Mouse (Mus musculus): Measurements from ENCODE around the gene Gimap3. TPM values are rescaled to one million over a fixed set of nuclear protein-coding genes. Genes with fewer than 3 reads are reported as not detected.

The Gimap3 gene
- polyA plus RNA-seq, 1 experiment from 2014 or later = not detected

DNA sequence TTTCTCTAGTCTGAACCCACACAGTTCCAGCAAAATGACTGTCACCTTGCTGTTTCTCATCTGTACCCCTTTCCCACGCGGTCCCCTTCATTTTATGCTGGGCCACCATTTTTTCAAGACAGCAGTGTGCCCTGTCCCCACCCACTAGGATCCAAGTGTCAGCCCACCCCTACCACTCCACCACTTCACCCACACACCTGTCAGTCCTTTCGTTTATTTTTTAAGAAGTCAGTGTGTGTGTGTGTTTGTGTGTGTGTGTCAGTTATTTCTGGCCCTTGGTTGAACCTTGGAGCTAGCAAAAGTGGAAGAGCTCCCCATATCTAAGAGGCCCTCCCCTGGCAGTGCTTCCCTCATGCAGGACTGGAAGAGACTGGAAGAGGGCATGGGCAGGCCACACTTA is 1.7 kb downstream of the Gimap3 start:
- no peaks in the 10 kb centered on the region for H3K9me3 ChIP-seq
- no peak overlapping the region for H3K4me3 ChIP-seq
- H3K4me1 ChIP-seq (replicated peaks) = no peaks in the 10 kb centered on the region
- H3K27me3 ChIP-seq = no peaks in the 10 kb centered on the region
- no peaks in the 10 kb centered on the region for H3K36me3 ChIP-seq
- H3K4me2 ChIP-seq = no peak overlapping the region
- WGBS = 95% methylated on average over 3 of the region's 3 CpGs
- no peak overlapping the region for H3K9ac ChIP-seq
- no peak overlapping the region for H3K27ac ChIP-seq
- no peak for ATAC-seq (ENCODE audit: low FRiP score)

DNA sequence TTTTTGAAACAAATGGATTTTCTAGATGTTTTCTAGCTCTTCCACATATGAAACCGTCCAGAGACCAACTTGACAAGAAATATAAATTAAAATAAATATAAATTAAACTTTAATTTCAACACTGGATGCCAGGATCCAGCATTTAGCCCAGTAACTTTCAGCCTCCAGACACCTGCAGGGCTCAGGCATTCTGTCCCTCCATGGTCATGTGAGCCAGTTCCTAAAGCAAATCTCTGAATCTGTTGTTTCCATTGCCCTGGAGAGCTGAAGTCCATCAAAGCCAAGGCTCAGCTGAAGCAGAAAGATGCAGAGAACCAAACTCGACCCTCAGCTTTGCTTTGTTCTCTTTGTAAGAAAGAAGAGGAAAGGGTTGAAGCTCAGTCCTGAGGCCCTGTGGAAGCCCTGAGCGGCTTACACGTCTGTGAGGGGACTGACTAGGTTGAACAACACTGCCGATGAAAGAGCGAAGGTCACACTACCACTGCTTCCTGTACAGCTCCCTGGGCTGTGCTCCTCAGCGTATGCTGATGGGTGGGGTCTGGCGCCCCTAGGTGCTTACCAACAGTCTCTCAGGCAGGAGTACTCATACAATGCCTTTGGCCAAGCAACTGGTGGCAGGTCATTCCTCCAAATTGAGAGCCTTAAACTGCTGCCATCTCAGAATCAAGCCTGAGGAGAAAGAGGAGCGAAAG is 2.3 kb downstream of the Gimap3 start:
- no peak for ATAC-seq (ENCODE audit: low FRiP score)
- no peaks in the 10 kb centered on the region for H3K9me3 ChIP-seq
- H3K4me2 ChIP-seq = no peak overlapping the region
- H3K27ac ChIP-seq = no peak overlapping the region
- no peaks in the 10 kb centered on the region for H3K36me3 ChIP-seq
- no peaks in the 10 kb centered on the region for H3K27me3 ChIP-seq
- no peak overlapping the region for H3K9ac ChIP-seq
- H3K4me3 ChIP-seq = no peak overlapping the region
- no peaks in the 10 kb centered on the region for H3K4me1 ChIP-seq (replicated peaks)
- WGBS = 76% methylated on average over 9 of the region's 9 CpGs

DNA sequence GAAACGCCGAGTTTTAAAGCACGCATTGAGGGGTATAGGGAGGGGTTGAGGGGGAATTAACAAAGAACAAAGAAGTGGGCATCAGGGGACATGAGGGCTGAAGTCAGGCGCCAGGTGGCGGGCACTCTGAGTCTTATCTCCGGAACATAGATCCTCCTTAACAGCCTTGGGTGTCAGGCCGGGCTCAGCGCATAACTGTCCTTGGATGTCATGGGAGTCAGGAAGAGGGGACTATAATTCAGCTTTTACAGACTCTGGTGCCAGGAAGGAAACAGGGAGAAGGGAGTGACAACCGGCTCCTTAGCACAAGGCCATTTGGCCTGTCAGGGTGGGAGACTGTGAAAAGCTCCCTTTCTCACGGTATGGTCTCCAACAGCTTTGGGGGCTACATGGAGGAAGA is 6.2 kb downstream of the Gimap3 start:
- 97% methylated on average over 10 of the region's 10 CpGs for WGBS
- Histone ChIP-seq H3K27ac (no peak overlapping the region), H3K27me3 (no peaks in the 10 kb centered on the region), H3K9me3 (no peaks in the 10 kb centered on the region), H3K9ac (no peak overlapping the region), H3K4me3 (no peak overlapping the region), H3K36me3 (no peaks in the 10 kb centered on the region), H3K4me2 (no peak overlapping the region), H3K4me1 (replicated peaks) (no peaks in the 10 kb centered on the region)
- ATAC-seq (ENCODE audit: low FRiP score) = no peak

DNA sequence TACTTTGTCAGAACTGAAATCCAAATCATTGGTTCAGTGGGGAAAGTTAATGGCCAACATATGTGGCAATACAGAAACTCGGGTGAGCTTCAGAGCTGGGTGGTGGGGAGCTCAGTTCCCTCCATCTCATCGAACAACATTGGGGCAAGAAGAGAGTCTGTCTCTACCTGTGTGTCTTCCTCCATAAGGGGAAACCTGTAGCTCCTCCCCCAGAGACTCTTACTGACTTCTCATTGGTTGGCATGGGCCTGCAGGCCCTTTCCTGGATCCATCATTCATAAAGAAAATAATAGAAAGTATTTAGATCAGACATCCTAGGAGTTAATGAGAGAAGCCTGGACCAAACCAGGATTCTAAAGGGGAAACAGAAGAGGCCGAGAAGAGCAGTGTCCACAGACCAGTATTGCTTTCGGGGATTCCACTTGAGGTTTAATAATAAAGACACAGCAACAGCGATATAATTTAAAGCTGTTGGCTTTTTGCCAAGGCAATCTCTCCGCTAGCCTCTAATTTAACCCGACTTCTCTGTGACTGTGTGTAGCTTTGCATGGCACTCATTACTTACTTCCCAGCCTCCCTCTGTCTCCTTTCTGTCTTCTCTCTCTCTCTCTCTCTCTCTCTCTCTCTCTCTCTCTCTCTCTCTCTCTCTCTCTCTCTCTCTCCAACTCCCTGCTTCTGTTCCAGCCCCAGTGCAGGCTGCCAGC is 6.9 kb downstream of the Gimap3 start:
- WGBS = 75% methylated on average over 7 of the region's 7 CpGs
- no peak overlapping the region for H3K4me3 ChIP-seq

DNA sequence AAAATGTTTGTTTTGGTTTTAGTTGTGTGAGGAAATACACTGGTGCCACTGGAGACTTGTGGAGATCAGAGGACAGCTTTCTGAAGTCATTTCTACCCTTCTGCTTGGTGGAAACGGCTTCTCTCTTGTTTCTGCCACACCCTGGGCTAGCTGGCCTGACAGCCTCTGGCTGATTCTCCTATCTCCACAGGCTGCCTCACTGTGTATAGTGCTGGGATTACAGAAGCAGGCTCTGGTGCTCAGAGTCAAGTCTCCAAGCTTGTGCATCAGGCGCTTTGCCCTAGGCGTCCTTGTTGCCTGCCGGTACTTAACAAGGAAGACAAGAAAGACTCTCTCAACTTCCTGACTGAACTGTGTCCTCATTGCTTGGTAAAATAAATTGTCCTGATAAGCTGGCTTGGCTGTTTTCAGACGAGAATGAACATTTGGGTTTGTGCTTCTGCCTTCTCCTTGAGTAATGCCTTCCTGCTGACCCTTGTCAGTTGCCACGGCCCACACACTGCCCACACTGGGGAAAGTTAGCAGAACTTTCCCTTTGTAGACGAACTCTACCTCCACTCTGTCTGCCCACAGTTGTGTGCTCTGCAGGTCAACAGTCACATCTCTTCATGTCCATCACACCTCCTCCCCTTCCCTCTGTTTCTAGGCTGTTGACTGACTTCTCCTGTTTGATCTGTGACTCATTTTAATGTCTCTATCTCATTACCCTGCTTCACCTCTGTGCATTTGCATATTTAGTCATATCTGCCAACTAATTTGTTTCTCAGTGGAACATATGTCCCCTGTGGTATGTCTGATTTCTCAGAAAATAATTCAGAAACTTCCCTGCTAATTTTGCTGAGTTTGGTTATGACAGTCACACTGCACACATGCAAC is 23.3 kb downstream of the Gimap3 start:
- Histone ChIP-seq H3K27ac (no peak overlapping the region), H3K27me3 (peaks cover 34% of the 10 kb centered on the region), H3K36me3 (no peaks in the 10 kb centered on the region), H3K9me3 (no peaks in the 10 kb centered on the region), H3K4me3 (no peak overlapping the region), H3K4me2 (no peak overlapping the region), H3K9ac (no peak overlapping the region), H3K4me1 (replicated peaks) (peaks cover 9% of the 10 kb centered on the region)
- 72% methylated on average over 7 of the region's 7 CpGs for WGBS
- ATAC-seq (ENCODE audit: low FRiP score) = no peak

More for the DNA sequence above, 6.9 kb downstream of the Gimap3 start:
- H3K4me2 ChIP-seq = no peak overlapping the region
- no peak overlapping the region for H3K9ac ChIP-seq
- H3K27me3 ChIP-seq = no peaks in the 10 kb centered on the region
- H3K9me3 ChIP-seq = no peaks in the 10 kb centered on the region
- H3K27ac ChIP-seq = no peak overlapping the region
- no peaks in the 10 kb centered on the region for H3K36me3 ChIP-seq
- no peak for ATAC-seq (ENCODE audit: low FRiP score)
- H3K4me1 ChIP-seq (replicated peaks) = no peaks in the 10 kb centered on the region

DNA sequence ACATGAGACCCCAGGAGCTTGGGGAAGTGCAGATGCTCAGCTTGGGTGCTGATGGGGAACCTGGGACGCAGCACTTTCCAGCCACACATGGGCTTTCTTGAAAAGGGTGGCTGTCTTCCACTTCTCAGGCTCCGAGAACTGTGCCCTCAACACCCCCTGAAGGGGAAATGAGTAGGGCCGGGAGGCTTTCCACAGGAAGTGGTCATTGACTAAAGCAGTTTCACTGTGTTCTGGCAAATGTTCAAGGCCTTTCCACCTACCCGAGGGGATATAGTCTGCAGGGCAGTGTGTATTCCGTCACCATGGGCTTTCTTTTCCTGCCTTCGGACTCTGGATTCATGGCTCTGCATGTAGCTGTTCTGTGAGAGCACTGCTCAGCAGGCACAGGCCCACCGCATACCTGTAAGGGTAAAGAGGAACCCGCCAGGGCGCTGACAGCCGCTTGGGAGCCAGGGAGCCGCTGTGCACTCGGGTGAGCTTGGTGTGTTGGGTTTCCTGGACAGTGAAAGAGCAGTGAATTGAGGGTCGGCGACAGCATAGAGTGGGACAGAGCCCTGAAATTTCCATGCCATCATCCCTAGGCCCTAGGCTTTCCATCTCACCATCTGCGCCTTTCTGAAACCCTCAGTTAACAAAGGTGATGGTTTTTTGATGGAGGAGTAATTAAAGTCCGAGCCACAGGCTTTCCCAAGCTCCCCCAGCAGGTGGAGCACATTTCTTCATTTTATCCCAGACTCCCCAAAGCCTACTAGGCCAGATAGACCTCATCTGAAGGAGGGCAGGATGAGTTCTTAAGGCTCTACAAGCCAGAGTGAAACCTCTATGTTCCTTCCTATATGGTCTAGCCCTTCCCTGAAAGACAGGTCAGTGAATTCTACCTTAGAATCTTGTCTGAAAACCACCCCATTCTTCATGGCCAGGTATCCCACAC is 24.4 kb downstream of the Gimap3 start, which contains the start of gene Gimap5:
Gene Gimap5, plus strand, starts transcription at position 239 of the 931 bp plus-strand sequence.
- Histone ChIP-seq H3K9me3 (no peaks in the 10 kb centered on the region), H3K27me3 (peaks cover 45% of the 10 kb centered on the region), H3K27ac (0 out of 2 replicates have a peak within 1 kb of the TSS, but pooled peaks have one; percentile 19), H3K4me3 (no peak within 1 kb of the TSS), H3K4me1 (replicated peaks) (peaks cover 17% of the 10 kb centered on the region), H3K36me3 (no peaks in the 10 kb centered on the region), H3K4me2 (0 out of 2 replicates have a peak within 1 kb of the TSS, but pooled peaks have one; percentile 11), H3K9ac (no peak within 1 kb of the TSS)
- ATAC-seq (ENCODE audit: low FRiP score) = no peak
- 55% methylated on average over 16 of the region's 16 CpGs for WGBS

DNA sequence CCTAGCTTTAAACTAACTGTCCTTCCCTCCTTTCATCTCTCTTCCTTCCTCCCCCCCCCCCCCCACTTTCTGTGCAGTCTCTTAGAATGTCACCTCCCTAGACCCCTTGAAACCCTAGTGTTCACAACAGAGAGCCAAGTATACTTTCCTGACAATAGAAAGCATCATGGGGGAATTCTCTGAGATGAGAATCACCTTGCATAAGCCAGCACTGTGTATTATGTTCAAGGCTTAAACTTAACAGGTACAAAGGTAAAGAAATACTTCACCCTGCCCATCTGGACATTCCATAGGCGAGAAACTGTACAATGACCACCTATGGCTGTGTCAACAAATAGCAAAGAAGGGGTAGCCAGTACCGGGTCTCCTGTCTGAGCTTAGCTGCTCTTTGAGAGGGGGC is 25.2 kb downstream of the Gimap3 start:
- Histone ChIP-seq H3K9ac (no peak overlapping the region), H3K36me3 (no peaks in the 10 kb centered on the region), H3K4me1 (replicated peaks) (peaks cover 17% of the 10 kb centered on the region), H3K27me3 (peaks cover 52% of the 10 kb centered on the region), H3K27ac (no peak overlapping the region), H3K4me3 (no peak overlapping the region), H3K4me2 (no peak overlapping the region), H3K9me3 (no peaks in the 10 kb centered on the region)
- WGBS = 60% methylated on average over 2 of the region's 2 CpGs
- no peak for ATAC-seq (ENCODE audit: low FRiP score)

DNA sequence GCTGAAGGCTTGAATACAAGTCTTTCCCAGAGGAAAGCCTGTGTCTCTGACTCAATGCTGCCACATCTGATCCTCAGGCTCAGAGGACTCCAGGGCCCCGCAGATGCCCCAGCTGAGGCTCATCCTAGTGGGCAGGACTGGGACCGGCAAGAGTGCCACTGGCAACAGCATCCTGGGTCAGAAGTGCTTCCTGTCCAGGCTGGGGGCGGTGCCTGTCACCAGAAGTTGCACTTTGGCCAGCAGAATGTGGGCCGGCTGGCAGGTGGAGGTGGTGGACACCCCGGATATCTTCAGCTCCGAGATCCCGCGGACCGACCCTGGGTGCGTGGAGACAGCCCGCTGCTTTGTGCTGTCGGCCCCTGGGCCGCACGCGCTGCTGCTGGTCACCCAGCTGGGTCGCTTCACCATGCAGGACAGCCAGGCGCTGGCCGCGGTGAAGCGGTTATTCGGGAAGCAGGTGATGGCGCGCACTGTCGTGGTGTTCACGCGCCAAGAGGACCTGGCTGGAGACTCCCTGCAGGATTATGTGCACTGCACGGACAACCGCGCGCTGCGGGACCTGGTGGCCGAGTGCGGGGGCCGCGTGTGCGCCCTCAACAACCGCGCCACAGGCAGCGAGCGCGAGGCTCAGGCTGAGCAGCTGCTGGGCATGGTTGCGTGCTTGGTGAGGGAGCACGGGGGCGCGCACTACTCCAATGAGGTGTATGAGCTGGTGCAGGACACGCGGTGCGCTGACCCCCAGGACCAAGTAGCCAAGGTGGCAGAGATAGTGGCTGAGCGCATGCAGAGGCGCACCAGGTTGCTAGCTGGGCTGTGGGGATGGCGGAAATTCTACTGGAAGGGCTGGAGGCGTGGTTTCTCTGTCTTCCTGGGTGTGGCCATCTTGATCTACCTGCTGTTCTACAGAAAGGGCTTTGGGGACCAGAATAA is 28.0 kb downstream of the Gimap3 start:
- Histone ChIP-seq H3K4me1 (replicated peaks) (peaks cover 17% of the 10 kb centered on the region), H3K9me3 (no peaks in the 10 kb centered on the region), H3K9ac (peak overlapping the region; percentile 79), H3K27ac (0 out of 2 replicates have a peak overlapping the region, but pooled peaks have one; percentile 23), H3K4me2 (peak overlapping the region; percentile 86), H3K36me3 (no peaks in the 10 kb centered on the region), H3K4me3 (peak overlapping the region; percentile 55), H3K27me3 (peaks cover 58% of the 10 kb centered on the region)
- WGBS = 4% methylated on average over 52 of the region's 52 CpGs
- peak; percentile 73 for ATAC-seq (ENCODE audit: low FRiP score)

DNA sequence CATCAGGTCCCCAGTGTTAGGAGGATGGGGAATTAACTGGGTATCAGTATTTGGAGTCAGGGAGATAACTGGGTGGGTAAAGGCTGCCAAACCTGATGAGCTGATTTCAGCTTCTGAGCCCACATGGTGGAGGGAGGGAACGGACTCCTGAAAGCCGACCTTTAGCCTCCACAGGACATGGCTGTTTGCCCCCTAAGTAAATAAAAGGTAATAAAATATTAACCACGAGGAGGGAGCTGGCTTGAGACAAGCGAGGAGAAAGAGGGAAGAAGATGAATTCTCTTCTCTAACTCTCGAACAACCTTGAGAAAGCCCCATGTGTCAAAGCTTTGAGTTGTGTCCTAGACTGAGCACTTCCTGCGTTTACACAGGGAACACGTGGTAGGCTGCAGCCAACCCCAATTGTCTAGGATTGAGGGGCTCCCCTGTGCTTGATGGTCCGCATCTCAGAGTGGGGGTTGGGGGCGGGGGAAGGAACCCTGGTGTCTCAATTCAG is 28.9 kb downstream of the Gimap3 start:
- H3K4me2 ChIP-seq = peak overlapping the region; percentile 86
- H3K4me1 ChIP-seq (replicated peaks) = peaks cover 17% of the 10 kb centered on the region
- peak overlapping the region; percentile 55 for H3K4me3 ChIP-seq
- no peaks in the 10 kb centered on the region for H3K36me3 ChIP-seq
- 23% methylated on average over 9 of the region's 9 CpGs for WGBS
- ATAC-seq (ENCODE audit: low FRiP score) = peak; percentile 65
- H3K27me3 ChIP-seq = peaks cover 58% of the 10 kb centered on the region
- peak overlapping the region; percentile 79; the same call in 1 of the 2 replicates for H3K9ac ChIP-seq
- no peaks in the 10 kb centered on the region for H3K9me3 ChIP-seq
- H3K27ac ChIP-seq = no peak overlapping the region

DNA sequence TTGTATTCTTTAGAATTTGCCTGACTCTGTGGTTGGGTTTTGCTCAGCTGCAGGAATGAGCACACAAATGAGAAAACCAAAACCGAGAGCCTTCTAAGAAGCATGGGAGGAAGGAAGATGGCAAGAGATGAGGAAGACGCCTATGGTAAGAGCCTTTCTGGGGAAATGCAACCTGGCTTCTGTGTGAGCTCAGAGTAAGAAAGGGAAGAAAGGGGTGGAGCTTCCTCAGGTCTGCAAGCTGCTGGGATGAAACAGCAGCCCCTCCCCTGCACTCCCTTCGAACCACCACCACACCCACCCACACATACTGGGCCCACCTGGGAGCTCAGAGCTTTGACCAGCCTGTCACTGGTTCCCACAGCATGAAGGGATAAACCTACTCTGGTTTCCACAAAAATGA is 29.4 kb downstream of the Gimap3 start:
- no peak overlapping the region for H3K27ac ChIP-seq
- H3K27me3 ChIP-seq = peaks cover 57% of the 10 kb centered on the region
- 33% methylated on average over 3 of the region's 3 CpGs for WGBS
- H3K9ac ChIP-seq = no peak overlapping the region
- ATAC-seq (ENCODE audit: low FRiP score) = no peak
- no peak overlapping the region for H3K4me3 ChIP-seq
- H3K9me3 ChIP-seq = no peaks in the 10 kb centered on the region
- H3K36me3 ChIP-seq = no peaks in the 10 kb centered on the region
- H3K4me1 ChIP-seq (replicated peaks) = peaks cover 17% of the 10 kb centered on the region
- H3K4me2 ChIP-seq = no peak overlapping the region
